25 mouse cellular contexts compared by ENCODE assay signal in the genomic region with DNA sequence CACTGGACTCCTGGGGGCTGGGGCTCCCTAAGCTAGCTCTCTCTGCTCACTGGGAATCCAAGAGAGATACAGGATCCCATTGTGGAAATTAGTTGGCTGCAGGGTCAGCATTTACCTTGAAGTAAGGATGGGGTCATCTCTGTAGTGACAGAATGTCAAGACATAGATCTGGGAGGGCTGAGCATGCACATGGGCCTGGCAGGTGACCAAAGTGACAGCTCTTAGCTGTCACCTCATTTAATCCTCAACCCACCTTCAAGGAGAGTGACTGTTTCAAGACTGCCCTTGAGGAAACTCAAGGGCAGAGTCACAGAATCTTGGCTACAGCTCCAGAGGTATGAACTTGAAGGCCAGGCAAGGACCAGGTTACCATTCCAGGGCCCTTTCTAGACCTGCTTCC.
"Had no signal": no experiment of that assay in that cellular context is flagged by ENCODE, and none has a peak within 500 bp of the region (broad histone marks: within the 10 kb centered on the region; RNA-seq: fewer than 3 reads in every experiment).

No protein-coding gene starts in this region.

- H3K9ac ChIP-seq: embryonic facial prominence, embryonic 12.5 days; embryonic facial prominence, embryonic 13.5 days; embryonic facial prominence, embryonic 15.5 days; forebrain, embryonic 12.5 days; forebrain, embryonic 13.5 days; forebrain, embryonic 15.5 days; forebrain, postnatal 0 days had no signal

- H3K4me2 ChIP-seq: embryonic facial prominence, embryonic 12.5 days; embryonic facial prominence, embryonic 13.5 days; embryonic facial prominence, embryonic 15.5 days; forebrain, embryonic 12.5 days; forebrain, embryonic 13.5 days; forebrain, embryonic 15.5 days had no signal

- H3K27ac ChIP-seq: embryonic facial prominence, embryonic 10.5 days; embryonic facial prominence, embryonic 12.5 days; embryonic facial prominence, embryonic 13.5 days; embryonic facial prominence, embryonic 15.5 days; forebrain, embryonic 10.5 days; forebrain, embryonic 12.5 days; forebrain, embryonic 13.5 days; forebrain, embryonic 15.5 days; gastrocnemius, adult 2 months; heart, adult 2 months had no signal

- H3K9me3 ChIP-seq: embryonic facial prominence, embryonic 10.5 days; embryonic facial prominence, embryonic 12.5 days; embryonic facial prominence, embryonic 13.5 days; embryonic facial prominence, embryonic 15.5 days; forebrain, embryonic 12.5 days; forebrain, embryonic 13.5 days; forebrain, embryonic 15.5 days had no signal

- H3K27me3 ChIP-seq: embryonic facial prominence, embryonic 12.5 days; embryonic facial prominence, embryonic 13.5 days; embryonic facial prominence, embryonic 15.5 days; forebrain, embryonic 12.5 days; forebrain, embryonic 13.5 days; forebrain, embryonic 15.5 days had no signal

- H3K36me3 ChIP-seq: embryonic facial prominence, embryonic 12.5 days; embryonic facial prominence, embryonic 13.5 days; embryonic facial prominence, embryonic 15.5 days; forebrain, embryonic 12.5 days; forebrain, embryonic 15.5 days had no signal

- DNase-seq: cerebellum, adult 2 months; cerebellum, adult 8-10 months; cerebellum, adult 9-10 months; cerebellum, adult 9-11 months; embryo, embryonic 11 days; forebrain, postnatal 0 days; gastrocnemius, adult 2 months; gastrocnemius, postnatal 10 days; gastrocnemius, postnatal 14 days; gastrocnemius, postnatal 25 days; gastrocnemius, postnatal 36 days; heart, adult 11 months; heart, adult 18-20 months; heart, adult 2 months had no signal

- ATAC-seq: forebrain, embryonic 13.5 days; forebrain, embryonic 14.5 days; forebrain, embryonic 15.5 days; forebrain, embryonic 16.5 days; forebrain, postnatal 0 days had no signal

- H3K4me3 ChIP-seq: embryonic facial prominence, embryonic 10.5 days; embryonic facial prominence, embryonic 12.5 days; embryonic facial prominence, embryonic 13.5 days; embryonic facial prominence, embryonic 15.5 days; erythroblast, embryonic 14.5 days; forebrain, embryonic 10.5 days; forebrain, embryonic 12.5 days; forebrain, embryonic 13.5 days; forebrain, embryonic 15.5 days; gastrocnemius, adult 2 months; heart, adult 2 months had no signal

- H3K4me1 ChIP-seq: embryonic facial prominence, embryonic 10.5 days; embryonic facial prominence, embryonic 12.5 days; embryonic facial prominence, embryonic 13.5 days; embryonic facial prominence, embryonic 15.5 days had no signal
